Mouse (Mus musculus) adrenal gland, postnatal 25 days (tissue): Measurements from ENCODE around the gene Tmem189. TPM values are rescaled to one million over a fixed set of nuclear protein-coding genes. Genes with fewer than 3 reads are reported as not detected.

ENCODE experiments used
- DNase-seq: peaks from one replicate; pipeline ENCODE4 v3.0.0; 2021; ENCODE audit warnings: mixed read lengths
- total RNA-seq: library from RNA; stranded (reverse); gene quantifications from 2 replicates; pipeline ENCODE4 v1.2.3, GENCODE M21; 2021

Gene Tmem189
- total RNA-seq, 1 experiment from 2014 or later = 40.5 TPM

DNA sequence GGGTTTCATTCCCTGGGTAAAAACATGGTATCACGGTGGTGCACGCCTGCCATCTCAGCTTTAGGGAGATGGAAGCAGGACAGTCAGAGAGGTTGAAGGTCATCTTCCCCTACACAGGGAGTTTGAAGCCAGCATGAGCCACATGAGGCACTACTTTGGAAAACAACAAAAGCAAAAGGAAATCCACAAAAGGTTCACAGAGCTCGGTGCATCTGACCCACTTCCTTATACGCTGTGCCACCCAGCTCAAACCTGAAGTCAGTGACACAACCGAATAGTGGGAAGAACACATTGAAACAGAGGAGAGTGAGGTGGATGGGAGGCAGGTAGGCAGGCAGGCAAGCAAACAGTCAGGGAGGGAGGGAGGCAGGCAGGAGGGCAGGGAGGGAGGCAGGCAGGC, 11.8 kb upstream of the Tmem189 start:
- no peak for DNase-seq

DNA sequence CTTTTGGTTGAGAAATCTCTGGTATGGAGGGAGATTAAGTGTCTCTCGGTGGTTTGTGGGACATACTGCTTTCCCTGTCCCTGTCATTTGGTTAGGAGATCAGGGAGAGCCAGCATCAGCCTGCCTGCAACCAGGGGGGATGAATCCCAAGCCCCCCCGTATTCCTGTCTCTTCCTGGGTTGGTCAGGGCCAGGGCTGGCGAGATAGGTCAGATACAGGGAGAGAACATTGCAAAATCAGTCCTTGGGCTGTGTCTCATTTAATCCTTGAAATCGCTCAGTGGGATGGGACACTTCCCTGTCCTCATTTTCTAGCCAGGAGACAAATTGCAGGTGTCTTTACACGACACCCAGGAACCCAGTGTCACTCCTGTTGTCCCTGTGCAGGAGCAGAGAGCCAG, 10.4 kb upstream of the Tmem189 start:
- DNase-seq = no peak

DNA sequence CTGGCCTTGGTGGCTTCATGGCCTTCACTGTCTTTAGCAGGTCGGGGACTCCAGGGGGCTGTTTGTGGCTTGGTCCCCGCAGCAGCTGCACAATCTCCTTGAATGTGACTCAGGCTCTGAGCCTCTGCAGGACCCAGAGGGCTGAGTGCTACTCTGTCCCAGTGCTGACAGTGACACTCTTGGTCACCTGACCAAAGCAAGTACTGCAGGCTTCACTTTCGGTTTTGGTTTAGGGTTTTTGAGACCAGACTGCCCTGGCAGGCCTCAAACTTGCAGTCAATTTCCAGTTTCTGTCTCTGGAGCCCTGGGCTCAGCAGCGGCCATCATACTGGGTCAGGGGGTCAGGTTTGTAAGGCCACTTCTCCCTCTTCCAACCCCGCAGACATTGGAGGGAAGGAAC, 8.3 kb upstream of the Tmem189 start:
- DNase-seq = peak; percentile 67

DNA sequence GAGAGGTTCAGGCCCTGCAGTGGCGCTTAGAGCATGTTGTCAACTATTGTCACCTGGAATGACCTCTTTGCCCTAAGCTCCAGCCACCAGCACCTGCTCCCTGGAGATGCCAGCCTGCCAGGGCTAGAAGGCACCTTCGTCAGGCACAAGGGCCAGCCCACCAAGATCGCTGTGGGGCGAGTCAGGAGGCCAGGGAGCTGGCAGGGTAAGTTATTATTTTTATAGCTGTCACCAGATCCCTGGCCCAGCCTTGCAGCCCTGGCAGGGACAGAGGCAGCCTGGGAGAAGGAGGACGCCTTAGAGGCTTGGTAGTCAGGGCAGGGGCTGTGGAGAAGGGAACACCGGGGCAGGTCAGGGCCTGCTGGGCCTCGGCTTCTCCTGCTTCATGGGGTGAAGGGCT, 6.5 kb upstream of the Tmem189 start:
- peak; percentile 58 for DNase-seq

DNA sequence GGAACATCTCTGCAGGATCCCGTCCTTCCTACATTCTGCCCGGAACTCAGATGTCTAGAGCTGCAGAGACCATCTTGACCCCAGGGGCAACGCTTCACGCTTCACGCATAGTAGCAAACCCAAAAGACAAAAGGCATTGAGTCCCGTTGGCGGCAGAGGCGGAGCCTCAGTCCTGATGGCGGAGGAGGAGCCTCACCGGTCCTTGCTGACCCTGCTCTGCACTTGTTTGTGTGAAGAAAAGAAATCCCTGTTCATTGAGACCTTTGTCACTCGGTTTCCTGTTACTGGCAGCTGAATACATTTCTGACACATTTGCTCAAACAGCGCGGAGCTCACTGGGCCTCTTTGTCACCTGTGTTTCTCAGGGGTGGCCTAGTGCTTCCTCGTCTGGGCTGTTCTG, 5.9 kb upstream of the Tmem189 start:
- DNase-seq = no peak

DNA sequence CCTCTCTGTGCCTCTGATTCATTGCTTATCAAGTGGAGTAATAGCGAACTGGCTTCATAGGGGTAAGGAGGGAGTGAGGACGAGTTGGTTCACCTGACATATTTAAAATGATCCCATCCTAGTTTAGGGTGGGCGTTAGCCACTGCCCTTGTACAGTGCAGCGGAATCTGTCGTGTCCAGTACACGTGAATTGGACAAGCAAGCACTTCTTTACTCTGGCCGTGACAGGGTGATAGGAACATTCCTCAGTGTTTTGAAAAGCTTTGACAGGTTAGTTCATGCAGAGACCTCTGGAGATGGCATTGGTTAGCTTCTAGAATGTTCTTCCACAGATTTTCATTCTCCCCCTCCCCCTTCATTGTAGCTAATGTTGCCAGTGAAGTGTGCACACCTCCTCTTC, 5.3 kb upstream of the Tmem189 start:
- no peak for DNase-seq

DNA sequence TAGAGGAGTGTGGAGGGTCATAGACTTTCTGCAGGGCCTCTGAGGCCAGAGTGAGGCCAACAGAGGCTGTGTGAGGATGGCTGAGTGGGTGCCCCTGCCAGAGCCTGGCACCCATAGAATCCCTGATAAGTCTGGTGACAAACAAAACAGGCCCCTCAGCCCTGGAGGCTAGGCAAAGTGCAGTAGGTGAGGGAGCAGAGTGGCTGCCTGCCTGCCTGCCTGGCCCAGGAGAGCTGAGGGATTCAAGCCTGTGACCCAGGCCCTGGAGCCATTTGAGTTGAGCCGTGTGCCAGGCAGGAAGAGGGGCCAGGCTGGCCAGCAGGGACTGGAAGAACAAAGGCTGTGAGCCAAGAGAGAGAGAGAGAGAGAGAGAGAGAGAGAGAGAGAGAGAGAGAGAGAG, 4.6 kb upstream of the Tmem189 start:
- DNase-seq = peak; percentile 46

DNA sequence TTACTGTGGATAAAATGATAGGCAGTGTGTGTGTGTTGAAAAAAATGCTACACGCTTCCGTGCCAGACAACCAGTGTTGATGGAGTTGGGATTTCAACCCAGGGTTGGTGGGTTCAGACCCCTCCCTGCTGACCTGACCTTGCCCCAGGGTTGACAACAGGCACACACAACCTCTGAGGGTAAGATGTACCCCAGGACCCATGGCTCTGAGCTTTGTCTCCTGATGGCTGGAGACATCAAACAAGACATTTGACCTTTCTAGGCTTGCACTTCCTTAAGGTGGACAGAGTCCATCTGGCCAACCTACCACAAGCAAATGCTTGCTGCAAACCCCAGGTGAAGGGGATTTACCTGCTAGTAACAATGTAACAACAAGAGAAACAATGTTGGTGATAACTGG, 3.9 kb upstream of the Tmem189 start:
- DNase-seq = no peak

DNA sequence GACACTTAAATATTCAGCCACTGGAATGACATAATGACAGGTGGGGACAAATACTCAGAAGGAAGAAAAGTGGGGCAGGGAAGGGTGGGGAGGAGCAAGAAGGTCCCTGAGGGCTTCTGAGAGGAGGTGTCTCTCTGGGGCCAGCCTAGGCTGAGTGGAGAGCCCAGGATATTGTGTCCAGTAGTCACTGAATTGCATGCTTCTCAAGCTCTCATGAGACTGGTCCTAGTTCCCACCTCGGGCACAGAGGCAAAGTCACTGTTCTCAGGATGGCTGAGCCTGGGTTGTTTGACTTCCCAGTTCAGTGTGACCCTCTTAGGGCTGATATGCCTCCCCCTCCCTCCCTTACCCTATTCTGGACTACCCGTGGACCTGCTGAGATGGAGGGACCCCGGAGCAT, 3.2 kb upstream of the Tmem189 start:
- DNase-seq = no peak

DNA sequence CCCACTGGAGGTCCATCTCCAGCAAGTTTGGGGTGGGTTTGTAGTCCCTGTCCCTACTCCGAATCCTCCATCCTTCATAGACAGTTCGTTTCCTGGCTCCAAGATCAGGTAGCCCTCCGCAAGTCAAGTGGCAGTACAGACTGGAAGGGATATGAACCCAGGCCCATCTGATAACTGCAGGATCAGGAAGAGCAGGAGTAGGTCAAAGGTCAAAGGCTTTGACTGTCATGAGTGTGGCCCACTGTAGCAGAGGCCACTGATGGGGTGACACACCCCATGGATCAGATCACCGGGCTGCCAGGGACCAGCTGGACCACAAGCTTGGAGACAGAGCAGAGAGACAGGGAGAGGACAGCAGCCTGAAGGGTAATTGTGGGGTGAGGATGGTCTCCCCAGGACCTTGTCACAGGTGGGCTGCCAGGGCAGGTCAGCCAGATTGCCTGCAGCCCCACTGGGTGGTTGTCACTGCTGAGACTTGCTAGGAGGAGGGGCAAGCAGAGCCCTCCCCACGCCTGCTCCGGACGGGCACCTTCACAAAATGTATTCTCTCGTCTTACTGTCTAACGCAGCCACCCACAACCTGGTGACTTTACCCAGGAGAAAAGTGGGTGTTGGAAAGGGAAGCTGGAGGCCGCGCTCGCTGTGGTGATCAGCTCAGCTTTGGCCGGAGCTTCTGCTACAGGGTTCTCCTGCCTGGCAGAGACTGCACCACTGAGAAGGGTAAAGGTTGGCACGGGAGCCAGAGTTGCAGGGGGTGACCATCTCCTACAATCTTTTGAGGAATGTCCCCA, 2.4 kb upstream of the Tmem189 start:
- peak; percentile 31 for DNase-seq

DNA sequence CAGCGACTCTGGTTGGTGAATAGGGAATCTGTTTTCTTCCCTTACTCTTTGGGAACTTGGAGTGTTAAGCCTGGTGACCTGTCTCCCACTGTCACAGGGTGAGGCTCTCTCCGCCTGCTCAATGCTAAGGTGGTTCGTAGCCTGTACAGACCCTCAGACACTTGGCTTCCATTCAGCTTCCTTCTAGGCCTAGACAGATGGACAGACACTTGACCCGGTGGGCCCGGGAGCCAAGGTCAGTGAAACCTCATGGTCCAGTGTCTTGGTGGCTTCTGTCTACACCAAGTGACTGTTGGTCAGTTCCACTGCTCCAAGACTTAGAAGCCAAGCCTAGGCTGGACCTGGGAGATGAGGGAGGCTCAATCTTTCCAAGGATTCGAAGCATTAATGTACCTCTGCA, 1.8 kb upstream of the Tmem189 start:
- DNase-seq = no peak

DNA sequence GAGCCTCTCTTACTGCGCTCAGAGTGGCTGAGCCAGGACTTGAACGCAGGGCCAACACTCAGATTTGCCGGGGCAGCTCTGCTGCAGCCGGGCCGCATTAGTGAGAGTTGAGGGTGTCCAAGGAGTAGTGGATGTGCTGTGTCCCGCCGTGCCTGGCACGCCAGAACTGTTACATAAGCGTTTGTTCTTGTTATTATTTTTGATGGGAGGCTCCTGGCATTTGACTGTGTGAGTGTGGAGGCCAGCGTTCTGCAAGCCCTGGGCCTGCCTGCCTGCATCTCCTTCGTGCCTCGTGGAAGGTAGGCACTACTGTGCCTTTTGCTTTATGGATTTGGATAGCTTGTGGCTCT, 1.3 kb upstream of the Tmem189 start:
- DNase-seq = no peak

DNA sequence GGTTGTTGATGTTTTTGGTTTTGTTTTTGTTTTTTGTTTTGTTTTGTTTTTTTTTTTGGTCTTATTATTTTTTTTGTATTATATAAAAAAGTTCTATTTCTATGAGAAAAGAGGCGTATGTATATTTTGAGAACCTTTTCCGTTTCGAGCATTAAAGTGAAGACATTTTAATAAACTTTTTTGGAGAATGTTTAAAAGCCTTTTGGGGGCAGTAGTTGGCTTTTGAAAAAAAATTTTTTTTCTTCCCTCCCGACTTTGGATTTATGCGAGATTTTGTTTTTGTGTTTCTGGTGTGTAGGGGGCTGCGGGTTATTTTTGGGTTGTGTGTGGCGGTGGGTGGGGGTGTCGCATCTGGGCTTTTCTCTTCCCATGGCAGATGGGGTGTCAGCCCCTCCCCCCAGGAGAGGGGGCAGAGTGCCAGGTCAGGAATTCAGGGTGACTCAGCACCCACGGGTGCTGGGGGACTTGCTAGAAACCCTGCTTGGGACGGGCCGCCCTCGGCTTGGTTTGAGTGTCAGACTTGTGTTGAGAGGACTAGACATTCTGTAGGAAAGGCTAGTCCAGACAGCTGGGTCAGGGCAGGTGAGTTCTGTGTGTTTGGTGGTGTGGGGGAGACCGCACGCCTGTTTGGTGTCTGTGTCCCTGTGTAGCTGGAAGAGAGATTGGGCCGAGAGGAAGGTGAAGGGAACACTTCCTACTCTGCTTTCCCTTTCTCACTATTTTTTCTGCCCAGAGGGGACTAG, 768 bp upstream of the Tmem189 start:
- DNase-seq = peak; percentile 75

DNA sequence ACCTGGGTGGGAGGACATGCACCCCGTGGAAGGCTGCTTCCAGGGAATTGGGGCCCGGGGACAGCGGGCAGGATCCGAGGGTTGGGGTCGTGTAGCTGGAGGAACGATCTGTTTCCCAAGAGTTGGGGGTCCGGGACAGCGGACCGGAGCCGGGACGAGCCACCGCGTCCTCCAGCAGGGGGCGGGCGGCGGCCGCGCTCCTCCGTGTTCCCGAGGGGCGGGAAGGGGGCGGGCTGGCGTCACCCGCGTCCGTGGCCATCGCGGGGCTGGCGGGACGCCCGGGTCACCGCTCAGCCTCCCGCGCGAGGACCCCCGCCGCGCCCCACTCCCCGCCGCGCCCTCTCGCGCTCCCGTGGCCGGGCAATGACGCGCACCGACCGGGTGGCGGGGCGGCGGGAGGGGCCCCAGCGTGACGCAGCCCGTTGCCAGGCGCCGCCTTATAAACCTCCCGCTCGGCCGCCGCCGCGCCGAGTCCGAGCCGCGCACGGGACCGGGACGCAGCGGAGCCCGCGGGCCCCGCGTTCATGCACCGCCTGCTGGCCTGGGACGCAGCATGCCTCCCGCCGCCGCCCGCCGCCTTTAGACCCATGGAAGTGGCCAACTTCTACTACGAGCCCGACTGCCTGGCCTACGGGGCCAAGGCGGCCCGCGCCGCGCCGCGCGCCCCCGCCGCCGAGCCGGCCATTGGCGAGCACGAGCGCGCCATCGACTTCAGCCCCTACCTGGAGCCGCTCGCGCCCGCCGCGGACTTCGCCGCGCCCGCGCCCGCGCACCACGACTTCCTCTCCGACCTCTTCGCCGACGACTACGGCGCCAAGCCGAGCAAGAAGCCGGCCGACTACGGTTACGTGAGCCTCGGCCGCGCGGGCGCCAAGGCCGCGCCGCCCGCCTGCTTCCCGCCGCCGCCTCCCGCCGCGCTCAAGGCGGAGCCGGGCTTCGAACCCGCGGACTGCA, 847 bp downstream of the Tmem189 start, which contains the start of gene Cebpb:
Gene Cebpb, plus strand, starts transcription at position 418 of the 954 bp plus-strand sequence.
- DNase-seq = peak; percentile 91

DNA sequence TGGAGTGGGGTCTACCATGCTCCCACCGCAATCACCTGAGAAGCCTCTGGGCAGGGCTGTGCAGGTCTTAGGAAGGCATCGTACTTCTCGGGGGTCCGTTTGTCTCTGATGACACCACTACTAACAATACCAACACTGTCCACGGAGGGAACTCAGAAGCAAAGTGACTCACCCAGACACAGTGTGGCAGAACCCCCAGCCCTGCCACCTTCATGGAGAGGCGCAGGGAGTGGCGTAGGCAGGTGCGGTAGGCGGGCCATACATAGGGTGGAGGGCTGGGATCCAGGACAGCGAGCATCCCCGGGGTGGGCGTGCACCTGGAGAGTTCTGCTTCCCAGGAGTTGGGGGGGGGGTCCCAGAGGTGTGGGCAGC, 1.5 kb downstream of the Tmem189 start:
- peak; percentile 57 for DNase-seq

DNA sequence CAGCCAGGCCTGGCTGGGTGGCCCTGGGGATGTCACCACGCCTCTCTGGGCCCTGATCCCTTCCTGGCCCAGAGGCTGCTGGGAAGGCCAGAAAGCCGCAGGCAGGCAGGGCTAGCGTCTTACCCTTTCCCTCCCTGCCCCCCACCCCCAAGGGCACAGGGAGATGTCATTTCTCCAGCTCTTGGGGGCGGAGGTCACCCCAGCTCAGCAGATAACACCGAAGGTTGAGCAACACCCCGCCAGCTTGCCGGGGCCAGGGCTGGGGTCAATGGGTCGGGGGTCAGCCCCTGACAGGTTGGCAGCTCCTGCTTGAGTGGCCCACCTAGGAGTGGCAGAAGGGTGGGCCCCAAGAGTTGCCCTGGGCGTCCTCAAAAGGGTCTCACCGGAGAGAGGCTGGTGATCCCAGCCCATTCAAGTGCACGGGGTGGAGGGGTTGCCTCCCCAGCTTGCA, 1.9 kb downstream of the Tmem189 start:
- peak; percentile 80 for DNase-seq

DNA sequence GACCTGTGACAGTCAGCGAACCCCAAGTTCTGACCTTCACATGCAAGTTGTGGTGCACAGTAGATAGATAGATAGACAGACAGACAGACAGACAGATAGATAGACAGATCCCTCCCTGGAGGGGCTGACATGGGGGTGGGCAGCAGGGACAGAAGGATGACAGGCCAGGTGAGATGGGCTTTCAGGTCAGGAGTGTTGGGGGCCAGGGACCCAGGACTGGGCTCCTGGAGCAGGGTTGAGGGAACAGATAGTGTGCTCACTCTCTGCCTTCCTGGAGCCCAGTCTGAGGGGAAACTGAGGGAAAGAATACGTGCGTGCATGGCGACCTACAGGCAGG, 2.4 kb downstream of the Tmem189 start:
- DNase-seq = no peak

DNA sequence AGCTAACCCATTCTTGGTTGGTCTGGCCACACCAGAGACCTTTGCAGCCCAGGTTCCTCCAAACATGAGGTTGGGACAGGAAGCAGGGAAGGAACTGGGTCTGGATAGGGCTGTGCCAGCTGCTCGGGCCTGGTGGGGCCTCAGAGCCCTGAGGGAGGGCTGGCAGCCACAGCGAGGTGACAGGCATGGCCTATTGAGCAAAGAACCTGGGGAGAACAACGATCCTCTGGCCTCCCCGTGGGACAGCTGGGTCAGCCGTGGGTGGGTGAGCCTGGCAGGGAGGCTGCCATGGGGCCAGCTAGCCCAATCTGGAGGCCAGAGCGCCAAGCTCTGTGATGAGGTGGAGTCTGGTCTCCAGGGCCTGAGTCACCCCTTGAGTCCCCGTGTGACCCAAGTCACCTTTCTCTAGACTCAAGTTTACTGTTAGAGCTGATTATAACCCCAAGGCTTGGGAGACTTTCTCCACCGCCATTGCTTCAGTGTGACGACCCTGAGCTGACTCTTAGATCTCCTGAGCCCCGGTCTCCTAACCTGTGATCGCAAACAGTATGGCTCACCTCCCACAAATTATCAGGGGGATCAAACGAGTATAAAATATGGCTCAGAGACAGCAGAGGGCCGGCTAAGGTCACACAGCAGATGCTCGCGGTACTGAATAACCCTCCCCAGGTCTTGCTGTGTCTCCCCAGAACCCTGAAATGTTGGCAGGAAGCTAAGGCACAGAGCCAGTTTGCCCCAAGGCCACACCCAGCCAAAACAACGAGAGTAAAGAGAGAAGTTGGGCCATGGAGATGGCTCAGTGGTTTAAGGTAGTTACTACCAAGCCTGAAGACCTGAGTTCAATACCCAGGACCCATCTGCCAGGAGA, 3.0 kb downstream of the Tmem189 start:
- peak; percentile 48 for DNase-seq

DNA sequence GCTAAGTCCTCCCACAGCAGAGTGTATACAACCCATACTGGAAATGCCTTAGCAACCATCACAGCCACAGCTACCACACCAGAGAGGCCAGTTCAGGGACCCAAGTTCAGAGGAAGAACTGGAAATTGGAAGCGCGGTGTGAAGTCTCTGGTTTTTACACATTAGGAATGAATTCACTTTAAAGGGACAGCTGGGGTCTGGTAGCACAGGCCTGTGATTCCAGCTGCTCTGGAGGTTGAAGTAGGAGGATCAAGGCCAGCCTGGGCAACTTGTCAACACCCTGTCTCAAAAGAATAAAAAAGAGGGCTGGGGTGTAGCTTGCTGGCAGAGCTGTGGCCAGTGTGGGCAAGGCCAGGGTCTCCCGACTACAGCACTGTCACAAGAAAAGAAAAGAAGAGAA, 3.8 kb downstream of the Tmem189 start:
- DNase-seq = peak; percentile 45

DNA sequence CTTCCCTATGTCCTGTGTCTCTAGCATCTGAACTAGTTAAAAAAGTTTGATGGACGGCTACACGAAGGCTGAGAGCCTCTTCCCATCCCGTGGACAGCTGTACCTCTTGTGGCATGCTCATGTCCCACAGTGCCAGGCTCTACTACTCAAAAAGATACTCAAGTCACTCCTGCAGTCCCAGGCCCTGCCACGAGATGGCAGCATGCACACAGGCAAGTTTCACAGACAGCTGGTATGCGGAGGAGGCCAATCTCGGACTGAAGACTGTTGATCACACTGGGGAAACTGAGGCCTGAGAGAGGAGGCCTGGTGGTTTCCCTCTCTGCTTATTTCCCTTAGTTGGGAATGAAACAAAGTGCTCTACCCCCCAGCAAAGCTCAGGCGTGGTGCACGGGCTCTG, 4.5 kb downstream of the Tmem189 start:
- peak; percentile 95 for DNase-seq

DNA sequence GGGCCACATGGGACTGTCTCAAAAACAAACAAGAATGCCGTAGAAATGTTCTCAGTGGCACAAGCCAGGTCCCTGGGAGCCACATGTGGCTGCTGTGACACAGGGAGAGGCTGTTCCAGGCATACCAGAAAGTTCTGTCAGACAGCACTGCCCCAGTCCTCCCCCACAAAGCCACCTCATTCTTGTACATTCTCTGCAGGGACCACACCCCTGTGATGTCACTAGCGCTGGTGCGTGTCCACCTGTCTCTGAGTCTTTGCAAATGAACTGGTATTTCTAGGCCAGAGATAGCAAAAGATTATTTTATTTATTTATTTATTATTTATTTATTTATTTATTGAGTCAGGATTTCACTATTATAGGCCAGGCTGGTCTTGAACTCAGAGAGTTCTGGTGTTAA, 5.9 kb downstream of the Tmem189 start:
- no peak for DNase-seq

DNA sequence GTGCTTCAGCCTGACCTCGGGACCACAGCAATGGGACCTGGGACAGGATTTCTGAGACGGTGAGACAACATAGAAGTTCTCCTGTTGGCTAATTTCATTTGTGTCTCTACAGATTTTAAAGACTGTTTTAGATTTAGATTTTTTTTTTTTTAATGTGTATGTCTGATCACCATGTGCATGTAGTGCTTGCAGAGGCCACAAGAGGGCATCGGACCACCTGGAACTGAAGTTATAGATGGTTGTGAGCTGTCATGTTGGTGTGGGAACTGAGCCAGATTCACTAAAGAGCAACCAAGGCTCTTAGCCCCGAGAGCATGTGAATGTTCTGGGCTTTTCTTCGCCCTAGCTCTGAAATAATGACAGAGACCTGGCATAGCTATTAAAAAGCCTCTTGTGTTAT, 9.0 kb downstream of the Tmem189 start:
- DNase-seq = peak; percentile 63
